Mouse (Mus musculus) embryonic facial prominence, embryonic 12.5 days (tissue): ENCODE data around the gene Elf2. TPM values are rescaled to one million over a fixed set of nuclear protein-coding genes. Genes with fewer than 3 reads are reported as not detected.

Experiments
- ATAC-seq: fragments of 200-750 bp; cut with Nextera tagmentation; 2 replicates; pipeline ENCODE4 v1.8.0; 2017; ENCODE audit not compliant: insufficient number of reproducible peaks, insufficient read depth, low FRiP score, low TSS enrichment
- H3K27ac ChIP-seq: fragments of 300-500 bp; sonication (generic); 2 replicates; pipeline ENCODE4 v1.5.1; 2016; ENCODE audit warnings: mild to moderate bottlenecking
- H3K27me3 ChIP-seq: fragments of 300-500 bp; sonication (generic); 2 replicates; pipeline ENCODE4 v1.6.1; 2016; ENCODE audit warnings: mild to moderate bottlenecking, moderate library complexity
- H3K36me3 ChIP-seq: fragments of 300-500 bp; sonication (generic); 2 replicates; pipeline ENCODE4 v1.6.1; 2016; ENCODE audit warnings: mild to moderate bottlenecking
- H3K4me1 ChIP-seq: fragments of 300-500 bp; sonication (generic); 2 replicates; pipeline ENCODE4 v1.6.1; 2016
- H3K4me2 ChIP-seq: fragments of 300-500 bp; sonication (generic); replicated peaks from 2 replicates; pipeline ENCODE4 v1.6.1; 2016; ENCODE audit warnings: mild to moderate bottlenecking, moderate library complexity
- H3K4me3 ChIP-seq: fragments of 300-500 bp; sonication (generic); 2 replicates; pipeline ENCODE4 v1.5.1; 2016; ENCODE audit warnings: mild to moderate bottlenecking
- H3K9ac ChIP-seq: fragments of 300-500 bp; sonication (generic); 2 replicates; pipeline ENCODE4 v1.6.1; 2016; ENCODE audit warnings: mild to moderate bottlenecking, moderate library complexity
- H3K9me3 ChIP-seq: fragments of 300-500 bp; sonication (generic); 2 replicates; pipeline ENCODE4 v1.6.1; 2016; ENCODE audit warnings: mild to moderate bottlenecking, moderate library complexity
- WGBS: fragments of 180-500 bp; shearing (Covaris S2); methylation state at CpG from one replicate; pipeline ENCODE4 v1.1.7; 2016; 5-methylcytosine and 5-hydroxymethylcytosine counted together
- polyA plus RNA-seq: library from polyadenylated mRNA; unstranded; fragments of >200 nt; fragmentation: Nextera tagmentation; extraction: Ambion mirVana; gene quantifications from 2 replicates; pipeline ENCODE4 v1.2.1, GENCODE M21; 2016

Elf2 gene
- polyA plus RNA-seq, 1 experiment from 2014 or later = 54.8 TPM

DNA sequence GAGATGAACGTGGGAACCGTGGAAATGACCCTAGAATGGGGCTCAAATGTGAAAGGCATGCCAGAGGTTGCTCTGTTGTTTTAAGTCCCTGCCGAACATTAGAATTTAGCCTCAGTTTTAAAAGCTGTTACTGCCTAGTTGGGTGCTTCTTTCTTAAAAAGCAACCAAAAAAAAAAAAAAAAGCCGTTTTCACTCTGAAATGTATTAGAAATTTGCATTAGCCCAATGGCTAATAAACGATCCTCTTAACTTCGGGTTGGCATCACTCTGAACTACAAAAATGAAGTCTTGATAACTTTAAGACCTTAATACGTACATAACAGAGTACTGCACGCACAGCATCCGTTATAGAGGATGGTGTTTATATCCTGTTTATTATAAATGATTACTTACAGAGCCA lies 1.7 kb upstream of the Elf2 start:
- Histone ChIP-seq H3K4me1 (no peaks in the 10 kb centered on the region; the same call in 1 of the 2 replicates), H3K4me2 (peak overlapping the region; percentile 86), H3K9ac (peak overlapping the region; percentile 88), H3K9me3 (no peaks in the 10 kb centered on the region), H3K27me3 (no peaks in the 10 kb centered on the region), H3K36me3 (no peaks in the 10 kb centered on the region), H3K4me3 (peak overlapping the region; percentile 93), H3K27ac (peak overlapping the region; percentile 97)
- ATAC-seq = no peak
- 8% methylated on average over 9 of the region's 9 CpGs for whole genome bisulfite sequencing

DNA sequence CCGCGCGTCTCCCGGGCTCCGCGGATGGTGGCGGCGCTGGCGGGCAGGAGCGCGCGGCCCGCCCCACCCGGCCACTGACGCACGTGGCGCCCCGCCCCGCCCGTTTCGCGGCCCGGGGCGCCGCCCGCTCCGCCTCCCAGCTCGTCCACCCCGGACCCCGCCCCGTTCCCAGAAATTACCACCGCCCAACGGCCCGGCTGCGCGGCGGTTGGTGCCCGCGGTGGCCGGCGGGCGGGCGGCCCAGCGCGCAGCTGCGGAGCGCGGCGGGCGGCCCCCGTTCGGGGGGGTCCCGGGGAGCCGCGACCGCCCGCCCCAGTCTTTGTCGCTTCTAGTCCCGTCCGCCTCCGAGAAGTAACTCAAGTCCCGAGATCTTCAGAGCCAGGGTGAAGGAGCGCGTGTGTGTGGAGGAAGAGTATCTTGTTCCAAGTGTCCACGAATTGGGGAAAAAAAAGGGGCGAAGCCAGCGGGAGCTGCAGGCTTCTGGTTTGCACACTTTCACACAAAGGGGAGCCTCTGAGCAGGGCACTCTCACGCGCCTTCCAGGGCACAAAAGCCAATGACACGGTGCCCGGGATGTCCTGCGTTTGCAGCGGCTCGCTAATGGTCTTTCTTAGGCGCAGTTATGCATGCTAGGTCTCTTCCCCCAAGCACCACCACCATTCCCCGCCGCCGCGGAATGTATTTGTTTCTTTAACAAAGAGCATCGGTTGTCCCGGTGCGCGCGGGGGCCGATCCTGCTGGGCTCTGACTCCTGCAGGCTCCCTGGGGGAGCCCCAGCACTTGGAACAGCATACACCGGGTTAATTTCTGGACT lies 1.0 kb upstream of the Elf2 start:
- H3K9me3 ChIP-seq = no peaks in the 10 kb centered on the region
- peak overlapping the region; percentile 88 for H3K9ac ChIP-seq
- under 1% methylated on average over 67 of the region's 86 CpGs for WGBS
- peak overlapping the region; percentile 86 for H3K4me2 ChIP-seq
- H3K4me1 ChIP-seq = no peaks in the 10 kb centered on the region; the same call in 1 of the 2 replicates
- no peaks in the 10 kb centered on the region for H3K27me3 ChIP-seq
- peak overlapping the region; percentile 97 for H3K27ac ChIP-seq
- peak overlapping the region; percentile 93 for H3K4me3 ChIP-seq
- ATAC-seq = peak; percentile 82
- no peaks in the 10 kb centered on the region for H3K36me3 ChIP-seq

DNA sequence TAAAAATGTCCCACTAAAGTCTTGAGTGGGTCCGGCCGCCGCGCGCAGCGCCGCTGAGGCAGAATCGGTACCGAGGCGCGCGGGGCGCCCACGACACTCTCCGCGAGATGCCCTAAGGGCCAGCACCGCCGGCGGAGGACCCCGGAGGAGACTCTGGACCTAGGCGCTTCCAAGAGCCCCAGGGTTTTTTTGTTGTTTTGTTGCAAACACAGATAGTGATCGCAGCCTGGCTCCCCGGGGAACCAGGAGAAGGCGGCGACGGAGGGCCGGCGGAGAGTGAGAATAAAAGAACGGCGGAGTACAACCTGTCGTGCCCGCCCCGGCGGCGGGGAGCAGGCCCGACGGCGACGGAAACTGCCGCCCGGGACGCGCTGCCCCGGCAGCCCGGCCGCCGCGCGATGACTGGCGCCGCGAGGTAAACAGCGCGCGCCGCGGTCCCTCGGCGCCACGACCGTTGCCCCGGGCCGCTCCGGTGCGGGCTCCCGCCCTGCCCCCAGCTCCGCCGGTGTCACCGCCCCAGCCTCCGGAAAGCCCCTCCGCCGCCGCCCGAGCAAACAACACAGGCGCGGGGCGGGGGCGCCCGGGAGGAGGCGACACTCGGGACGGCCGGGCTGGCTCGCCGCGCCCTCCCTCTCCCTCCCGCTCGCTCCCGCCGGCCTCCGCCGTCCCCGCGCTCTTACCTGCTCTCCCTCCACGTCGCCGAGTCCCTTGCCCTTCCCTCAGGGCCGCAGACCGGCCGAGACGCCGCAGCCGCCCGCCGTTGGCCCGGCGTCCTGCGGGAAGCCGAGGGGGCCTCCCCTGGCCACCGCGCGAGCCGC lies 520 bp downstream of the Elf2 start:
- H3K4me3 ChIP-seq = peak overlapping the region; percentile 93
- peak; percentile 41 for ATAC-seq
- under 1% methylated on average over 107 of the region's 113 CpGs for WGBS
- H3K27me3 ChIP-seq = no peaks in the 10 kb centered on the region
- no peaks in the 10 kb centered on the region for H3K36me3 ChIP-seq
- H3K27ac ChIP-seq = peak overlapping the region; percentile 97
- no peaks in the 10 kb centered on the region; the same call in 1 of the 2 replicates for H3K4me1 ChIP-seq
- peak overlapping the region; percentile 88 for H3K9ac ChIP-seq
- peak overlapping the region; percentile 86 for H3K4me2 ChIP-seq
- no peaks in the 10 kb centered on the region for H3K9me3 ChIP-seq

DNA sequence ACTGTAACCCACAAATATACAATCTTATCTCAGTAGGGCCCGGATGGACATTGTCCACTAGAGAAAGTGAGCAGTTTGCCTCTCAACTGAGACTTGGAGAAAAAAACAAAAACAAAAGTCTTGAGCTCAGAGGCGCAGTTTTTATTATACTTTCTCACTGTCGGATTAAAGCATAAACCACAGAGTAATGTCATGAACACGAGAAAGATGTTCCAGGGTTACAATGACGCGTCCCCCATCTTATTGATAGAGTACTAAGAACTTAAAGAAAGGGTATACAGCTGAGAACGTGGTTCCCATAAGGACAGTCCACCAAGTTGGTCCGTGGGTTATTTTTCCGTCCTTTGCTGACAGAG lies 1.1 kb downstream of the Elf2 start:
- peaks cover 2% of the 10 kb centered on the region; the same call in 1 of the 2 replicates for H3K4me1 ChIP-seq
- no peaks in the 10 kb centered on the region for H3K27me3 ChIP-seq
- H3K4me2 ChIP-seq = peak overlapping the region; percentile 86
- peak overlapping the region; percentile 88 for H3K9ac ChIP-seq
- no peaks in the 10 kb centered on the region for H3K36me3 ChIP-seq
- peak overlapping the region; percentile 93 for H3K4me3 ChIP-seq
- H3K9me3 ChIP-seq = no peaks in the 10 kb centered on the region
- 4% methylated on average over 9 of the region's 9 CpGs for WGBS
- H3K27ac ChIP-seq = peak overlapping the region; percentile 97; the same call in 1 of the 2 replicates
- ATAC-seq = no peak

DNA sequence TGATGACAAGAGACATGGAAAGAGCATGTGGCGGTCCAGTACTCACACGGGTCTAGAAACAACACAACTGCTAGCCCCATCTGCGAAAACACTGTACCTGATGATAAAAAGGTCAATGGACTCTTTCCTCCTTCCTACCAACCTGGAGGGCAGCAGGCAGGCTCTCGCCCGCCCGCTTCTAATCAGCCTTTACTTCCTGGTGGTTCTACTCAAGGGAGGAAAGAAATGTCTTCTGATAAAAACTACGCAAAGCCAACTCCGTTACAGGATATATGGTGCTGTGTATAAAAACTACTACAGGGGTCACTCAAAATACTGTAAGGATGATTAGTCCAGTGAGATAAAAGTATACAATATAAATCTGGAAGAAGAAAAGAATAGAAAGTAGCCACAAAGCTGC lies 5.1 kb downstream of the Elf2 start:
- Histone ChIP-seq H3K27ac (no peak overlapping the region), H3K9ac (no peak overlapping the region), H3K4me3 (no peak overlapping the region), H3K27me3 (no peaks in the 10 kb centered on the region), H3K4me1 (peaks cover 13% of the 10 kb centered on the region; the same call in 1 of the 2 replicates), H3K4me2 (no peak overlapping the region), H3K9me3 (no peaks in the 10 kb centered on the region), H3K36me3 (no peaks in the 10 kb centered on the region)
- 87% methylated on average over 8 of the region's 8 CpGs for WGBS
- ATAC-seq = no peak

DNA sequence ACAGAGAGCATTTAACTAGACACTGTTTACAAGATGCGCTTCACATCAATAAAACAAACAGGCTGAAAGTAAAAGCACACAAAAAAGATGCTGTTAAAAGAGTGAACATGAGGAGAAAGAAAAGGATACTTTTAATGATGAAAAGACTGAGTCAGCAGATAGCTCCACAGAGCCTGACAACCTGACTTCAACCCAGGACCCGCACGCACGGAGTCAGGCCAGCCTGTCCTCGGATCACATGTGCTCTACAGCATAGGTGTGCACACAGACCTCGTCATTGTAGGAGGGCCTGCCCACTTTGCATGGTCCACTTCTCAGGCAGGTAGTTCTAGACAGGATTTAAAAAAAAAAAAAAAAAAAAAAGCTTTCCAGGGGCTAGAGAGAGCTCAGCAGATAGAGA lies 6.5 kb downstream of the Elf2 start:
- Histone ChIP-seq H3K27ac (no peak overlapping the region), H3K4me2 (no peak overlapping the region), H3K9ac (no peak overlapping the region), H3K4me1 (peaks cover 13% of the 10 kb centered on the region; the same call in 1 of the 2 replicates), H3K27me3 (no peaks in the 10 kb centered on the region), H3K9me3 (no peaks in the 10 kb centered on the region), H3K4me3 (no peak overlapping the region), H3K36me3 (no peaks in the 10 kb centered on the region)
- 71% methylated on average over 6 of the region's 6 CpGs for whole genome bisulfite sequencing
- ATAC-seq = no peak

DNA sequence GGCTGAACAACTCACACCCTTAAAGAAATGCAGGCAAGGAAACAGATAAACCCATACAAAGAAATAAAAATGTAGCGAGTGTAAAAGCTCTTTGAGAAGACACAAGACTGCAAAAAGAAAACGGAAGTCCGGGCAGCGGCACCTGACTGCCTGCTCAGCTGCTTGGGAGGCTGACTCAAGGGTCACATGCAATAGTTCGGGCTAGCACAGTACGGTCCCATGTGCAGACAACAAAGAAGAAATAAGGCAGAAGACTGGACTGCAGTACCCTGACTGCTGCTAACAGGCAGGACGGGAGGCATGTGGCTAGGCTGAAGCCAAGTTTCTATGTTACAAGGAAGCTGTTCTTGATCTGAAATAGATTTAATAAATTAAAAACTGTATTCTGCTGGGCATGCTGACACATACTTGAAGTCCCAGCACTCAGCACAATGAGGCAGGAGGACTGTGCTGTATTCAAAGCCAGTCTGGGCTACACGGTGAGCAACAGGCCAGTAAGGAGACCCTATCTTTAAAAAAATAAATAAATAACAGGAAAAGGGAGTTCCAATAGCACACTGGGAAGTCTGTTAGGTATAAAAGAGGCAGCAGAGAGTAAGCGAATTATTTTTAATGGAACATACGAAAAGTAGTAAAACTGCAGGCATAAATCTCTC lies 7.1 kb downstream of the Elf2 start:
- no peak for ATAC-seq
- Histone ChIP-seq H3K9ac (no peak overlapping the region), H3K27me3 (no peaks in the 10 kb centered on the region), H3K36me3 (no peaks in the 10 kb centered on the region), H3K27ac (no peak overlapping the region), H3K4me3 (no peak overlapping the region), H3K4me1 (peaks cover 13% of the 10 kb centered on the region; the same call in 1 of the 2 replicates), H3K9me3 (no peaks in the 10 kb centered on the region), H3K4me2 (no peak overlapping the region)
- 56% methylated on average over 10 of the region's 10 CpGs for WGBS

DNA sequence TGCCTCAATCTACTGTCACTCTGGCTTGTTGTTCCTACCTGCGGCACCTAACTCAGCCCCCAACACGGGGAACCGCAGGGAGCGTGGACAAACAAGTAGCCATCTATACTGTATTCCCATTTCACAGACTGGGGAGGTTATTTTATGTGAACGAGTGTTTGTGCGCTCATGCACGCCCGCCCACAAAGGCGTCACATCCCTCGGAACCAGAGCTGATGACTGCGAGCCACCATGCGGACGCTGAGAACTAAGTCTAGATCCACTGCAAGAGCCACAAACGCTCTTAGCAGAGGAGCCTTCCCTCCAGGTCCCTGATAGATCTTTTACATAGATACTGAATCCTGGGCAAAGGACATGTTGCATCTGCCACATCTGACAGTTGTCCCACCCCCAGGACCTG lies 10.4 kb downstream of the Elf2 start:
- H3K4me1 ChIP-seq = peaks cover 13% of the 10 kb centered on the region; the same call in 1 of the 2 replicates
- H3K4me2 ChIP-seq = no peak overlapping the region
- H3K36me3 ChIP-seq = no peaks in the 10 kb centered on the region
- H3K27me3 ChIP-seq = no peaks in the 10 kb centered on the region
- no peak overlapping the region for H3K9ac ChIP-seq
- H3K27ac ChIP-seq = no peak overlapping the region
- no peak overlapping the region for H3K4me3 ChIP-seq
- no peak for ATAC-seq
- 86% methylated on average over 14 of the region's 14 CpGs for WGBS
- H3K9me3 ChIP-seq = no peaks in the 10 kb centered on the region

DNA sequence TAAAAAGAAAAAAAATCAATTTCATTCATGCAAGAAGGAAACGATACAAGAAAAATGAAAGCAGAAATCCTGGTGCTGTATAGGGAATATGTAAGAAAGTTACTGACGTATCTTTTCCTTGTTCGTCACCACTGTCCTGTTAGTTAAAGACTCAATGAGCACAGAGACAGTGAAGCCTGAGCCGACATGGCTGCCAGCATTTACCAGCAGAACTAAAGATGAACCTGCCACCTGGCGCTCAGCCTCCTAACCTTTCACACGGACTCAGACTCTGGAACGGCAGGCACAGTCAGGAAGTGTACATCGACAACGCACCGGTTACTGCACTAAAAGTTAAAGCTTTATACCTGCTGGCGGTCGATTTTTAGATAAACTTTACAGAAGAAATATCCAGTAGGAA lies 11.9 kb downstream of the Elf2 start:
- Histone ChIP-seq H3K4me2 (no peak overlapping the region), H3K4me3 (no peak overlapping the region), H3K27ac (no peak overlapping the region), H3K36me3 (no peaks in the 10 kb centered on the region), H3K4me1 (peaks cover 7% of the 10 kb centered on the region; the same call in 1 of the 2 replicates), H3K9me3 (no peaks in the 10 kb centered on the region), H3K27me3 (no peaks in the 10 kb centered on the region), H3K9ac (no peak overlapping the region)
- no peak for ATAC-seq
- WGBS = 86% methylated on average over 12 of the region's 12 CpGs

DNA sequence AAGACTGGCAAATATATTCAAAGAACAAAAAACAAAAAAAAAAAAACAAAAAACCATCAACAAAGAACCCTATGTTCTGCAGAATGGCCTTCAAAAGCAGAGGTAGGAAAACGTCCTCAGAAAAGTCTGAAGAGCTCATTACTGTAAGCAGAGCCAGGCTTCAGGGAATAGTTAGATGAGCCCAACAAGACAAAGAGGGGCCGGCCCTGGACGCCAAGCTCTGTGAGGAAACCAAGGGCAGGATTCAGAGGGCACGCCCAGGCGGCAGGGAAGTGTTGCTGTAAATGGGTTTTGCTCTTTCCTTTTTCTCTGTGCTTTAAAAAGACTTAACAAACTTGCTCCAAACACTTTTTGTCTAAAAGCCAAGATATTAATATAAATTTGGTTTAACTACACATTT lies 12.6 kb downstream of the Elf2 start:
- no peak overlapping the region for H3K4me3 ChIP-seq
- no peak overlapping the region for H3K27ac ChIP-seq
- H3K4me1 ChIP-seq = no peaks in the 10 kb centered on the region; the same call in 1 of the 2 replicates
- no peak overlapping the region for H3K4me2 ChIP-seq
- H3K36me3 ChIP-seq = no peaks in the 10 kb centered on the region; the same call in 1 of the 2 replicates
- no peaks in the 10 kb centered on the region for H3K27me3 ChIP-seq
- ATAC-seq = no peak
- H3K9ac ChIP-seq = no peak overlapping the region
- H3K9me3 ChIP-seq = no peaks in the 10 kb centered on the region
- WGBS = 69% methylated on average over 5 of the region's 5 CpGs

DNA sequence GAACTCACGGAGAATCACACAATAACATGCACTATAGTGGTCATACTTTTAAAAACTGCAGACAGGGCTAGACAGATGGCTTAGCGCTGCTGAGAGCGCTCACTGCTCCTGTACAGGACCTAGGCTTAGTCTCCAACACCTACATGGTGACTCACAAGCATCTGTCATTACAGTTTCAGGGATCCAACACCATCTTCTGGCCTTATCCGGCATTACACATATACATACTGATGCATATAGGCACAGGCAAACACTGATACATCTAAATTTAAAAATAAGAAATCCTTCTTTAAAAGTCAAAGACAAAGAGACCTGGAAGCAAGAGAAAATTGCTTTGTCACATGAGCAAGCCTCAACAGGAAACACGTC lies 13.1 kb downstream of the Elf2 start:
- H3K9ac ChIP-seq = no peak overlapping the region
- H3K36me3 ChIP-seq = no peaks in the 10 kb centered on the region; the same call in 1 of the 2 replicates
- no peaks in the 10 kb centered on the region for H3K27me3 ChIP-seq
- no peak for ATAC-seq
- no peak overlapping the region for H3K4me3 ChIP-seq
- 93% methylated on average over 5 of the region's 5 CpGs for WGBS
- no peak overlapping the region for H3K27ac ChIP-seq
- no peak overlapping the region for H3K4me2 ChIP-seq
- no peaks in the 10 kb centered on the region; the same call in 1 of the 2 replicates for H3K4me1 ChIP-seq
- H3K9me3 ChIP-seq = no peaks in the 10 kb centered on the region
